Mouse (Mus musculus) MEL (cell line): ENCODE data around the gene Selenom. TPM values are rescaled to one million over a fixed set of nuclear protein-coding genes. Genes with fewer than 3 reads are reported as not detected.

ENCODE experiments used
- DNase-seq: peaks from one replicate; pipeline ENCODE4 v3.0.0; 2011; ENCODE audit warnings: low read depth, low spot score
- H3K27ac ChIP-seq: 2 replicates; pipeline ENCODE4 v1.5.1; 2012; ENCODE audit warnings: low read depth, mild to moderate bottlenecking, control low read depth, low read length, moderate library complexity; ENCODE audit not compliant: control insufficient read depth
- H3K27me3 ChIP-seq, 2 experiments: fragments of 150-350 bp in 1 of 2; sonication (generic) in 1 of 2; 2 replicates each; pipeline ENCODE4 v1.6.1; 2012; ENCODE audit warnings: low read length in 2 of 2, mild to moderate bottlenecking in 2 of 2, improper control_type of control experiment in 1 of 2, moderate library complexity in 1 of 2; ENCODE audit not compliant: insufficient read depth in 2 of 2, control insufficient read depth in 1 of 2
- H3K36me3 ChIP-seq, 2 experiments: 2 replicates each; pipeline ENCODE4 v1.6.1; 2012 to 2014; ENCODE audit warnings: low read length in 2 of 2, improper control_type of control experiment in 1 of 2, inconsistent platforms in 1 of 2, mild to moderate bottlenecking in 1 of 2; ENCODE audit not compliant: insufficient read depth in 2 of 2, control insufficient read depth in 1 of 2
- H3K4me1 ChIP-seq, 2 experiments: fragments of 150-350 bp in 1 of 2; sonication (generic) in 1 of 2; 2 replicates each; pipeline ENCODE4 v1.6.1; 2012; ENCODE audit warnings: low read length in 2 of 2, improper control_type of control experiment in 1 of 2, mild to moderate bottlenecking in 1 of 2; ENCODE audit not compliant: insufficient read depth in 2 of 2, control insufficient read depth in 1 of 2
- H3K4me3 ChIP-seq, 2 experiments: fragments of 150-350 bp in 1 of 2; sonication (generic) in 1 of 2; 2 replicates each; pipeline ENCODE4 v1.5.1; 2012; ENCODE audit warnings: low read depth in 2 of 2, low read length in 2 of 2, mild to moderate bottlenecking in 2 of 2, moderate library complexity in 2 of 2, control low read depth in 1 of 2, improper control_type of control experiment in 1 of 2; ENCODE audit not compliant: control insufficient read depth in 1 of 2, insufficient read depth in 1 of 2
- H3K79me2 ChIP-seq: 2 replicates; pipeline ENCODE4 v1.6.1; 2012; ENCODE audit warnings: mild to moderate bottlenecking, low read length, moderate library complexity; ENCODE audit not compliant: control insufficient read depth, poor library complexity, insufficient read depth
- H3K9ac ChIP-seq: 2 replicates; pipeline ENCODE4 v1.6.1; 2012; ENCODE audit warnings: low read depth, mild to moderate bottlenecking, control low read depth, low read length, moderate library complexity; ENCODE audit not compliant: control insufficient read depth, poor library complexity, severe bottlenecking
- H3K9me3 ChIP-seq: fragments of 150-350 bp; sonication (generic); replicated peaks from 2 replicates; pipeline ENCODE4 v1.6.1; 2012; ENCODE audit warnings: mild to moderate bottlenecking, low read length, improper control_type of control experiment, moderate library complexity; ENCODE audit not compliant: insufficient read depth
- EP300 ChIP-seq, 2 experiments: IDR thresholded peaks; 2 replicates each; pipeline ENCODE4 v1.6.1; 2011; ENCODE audit warnings: improper control_type of control experiment in 2 of 2, low read length in 2 of 2, low read depth in 1 of 2, mild to moderate bottlenecking in 1 of 2
- ETS1 ChIP-seq: IDR thresholded peaks from 2 replicates; pipeline ENCODE4 v1.6.1; 2012; ENCODE audit warnings: low read depth, mild to moderate bottlenecking, inconsistent platforms, low read length, improper control_type of control experiment, moderate library complexity
- GATA1 ChIP-seq: IDR thresholded peaks from 2 replicates; pipeline ENCODE4 v1.6.1; 2011; ENCODE audit warnings: low read depth, low read length, improper control_type of control experiment
- HCFC1 ChIP-seq: IDR thresholded peaks from 2 replicates; pipeline ENCODE4 v1.6.1; 2012; ENCODE audit warnings: low read depth, mild to moderate bottlenecking, inconsistent platforms, low read length, improper control_type of control experiment, moderate library complexity
- JUND ChIP-seq: IDR thresholded peaks from 2 replicates; pipeline ENCODE4 v1.6.1; 2011; ENCODE audit warnings: low read depth, mild to moderate bottlenecking, improper control_type of control experiment, low read length
- MAFK ChIP-seq: IDR thresholded peaks from 2 replicates; pipeline ENCODE4 v1.6.1; 2011; ENCODE audit warnings: low read depth, mild to moderate bottlenecking, low read length, improper control_type of control experiment, borderline replicate concordance
- MAZ ChIP-seq: IDR thresholded peaks from 2 replicates; pipeline ENCODE4 v1.6.1; 2012; ENCODE audit warnings: low read depth, mild to moderate bottlenecking, inconsistent platforms, low read length, improper control_type of control experiment
- MEF2A ChIP-seq: IDR thresholded peaks from 2 replicates; pipeline ENCODE4 v1.6.1; 2014; ENCODE audit warnings: low read depth, mild to moderate bottlenecking, inconsistent platforms, low read length, improper control_type of control experiment; ENCODE audit not compliant: poor library complexity, insufficient replicate concordance, severe bottlenecking; ENCODE audit errors: extremely low read depth
- POLR2A ChIP-seq, 2 experiments: IDR thresholded peaks; 2 replicates each; pipeline ENCODE4 v1.6.1; 2011 to 2012; ENCODE audit warnings: low read length in 2 of 2, mild to moderate bottlenecking in 2 of 2, control low read depth in 1 of 2, improper control_type of control experiment in 1 of 2, low read depth in 1 of 2, moderate library complexity in 1 of 2; ENCODE audit not compliant: control insufficient read depth in 1 of 2, insufficient read depth in 1 of 2, poor library complexity in 1 of 2
- RCOR1 ChIP-seq: IDR thresholded peaks from 2 replicates; pipeline ENCODE4 v1.6.1; 2012; ENCODE audit warnings: low read depth, mild to moderate bottlenecking, inconsistent platforms, low read length, improper control_type of control experiment
- TBP ChIP-seq: IDR thresholded peaks from 2 replicates; pipeline ENCODE4 v1.8.0; 2011; ENCODE audit warnings: low read depth, low read length, improper control_type of control experiment
- ZMIZ1 ChIP-seq: IDR thresholded peaks from 2 replicates; pipeline ENCODE4 v1.6.1; 2012; ENCODE audit warnings: low read depth, mild to moderate bottlenecking, inconsistent platforms, low read length, improper control_type of control experiment, moderate library complexity
- polyA plus RNA-seq, 2 experiments: library from polyadenylated mRNA; stranded (reverse) in 1 of 2; unstranded in 1 of 2; fragments of >175 nt in 1 of 2; fragments of >200 nt in 1 of 2; gene quantifications; 2 replicates each; pipeline versions ENCODE4 v1.2.1 to v1.2.4; 2012; ENCODE audit warnings: low replicate concordance in 2 of 2, low read depth in 1 of 2; ENCODE audit not compliant: insufficient read length in 2 of 2, insufficient read depth in 1 of 2, missing spikeins in 1 of 2
- total RNA-seq: library from RNA; depleted of rRNA; stranded (reverse); fragments of 300-350 nt; gene quantifications from 2 replicates; pipeline ENCODE4 v1.2.3, GENCODE M21; 2012

The Selenom gene
- total and polyA plus RNA-seq, 3 experiments: 29.5 to 35.4 TPM; not detected in 1

- Histone ChIP-seq H3K27me3 (no peaks in the 10 kb centered on the region; a peak in 1 of 4 replicates), H3K9me3 (no peaks in the 10 kb centered on the region), H3K36me3 (peaks cover 0 to 5% of the 10 kb centered on the region in 2 experiments; a peak in 2 of 4 replicates), H3K4me3 (peak overlapping the region; percentile 35 to 48; a peak in 3 of 4 replicates), H3K27ac (no peak overlapping the region), H3K9ac (peak overlapping the region; percentile 26), H3K79me2 (no peaks in the 10 kb centered on the region), H3K4me1 (peaks cover 0 to 17% of the 10 kb centered on the region in 2 experiments; a peak in 2 of 4 replicates)
- TF ChIP-seq POLR2A (IDR thresholded peaks at IDR 0.05; ENCODE audit: control insufficient read depth in 1 of 2, insufficient read depth in 1 of 2, low read depth in 1 of 2, low read length in 2 of 2, poor library complexity in 1 of 2) (no peak), TBP (no peak), JUND (no peak), MAFK (no peak), MAZ (no peak)
- TF ChIP-seq, all 39 proteins: peak for 0
- peak; percentile 16 for DNase-seq
Measured at GRCm38 (mm10) chr11:3503755-3504693, 10.5 kb upstream of the Selenom start.

- Histone ChIP-seq H3K27me3 (no peaks in the 10 kb centered on the region; a peak in 1 of 4 replicates), H3K79me2 (no peaks in the 10 kb centered on the region), H3K4me1 (peaks cover 12 to 32% of the 10 kb centered on the region in 2 experiments), H3K27ac (no peak overlapping the region), H3K36me3 (peaks cover 0 to 22% of the 10 kb centered on the region in 2 experiments; a peak in 2 of 4 replicates), H3K9ac (peak overlapping the region; percentile 32), H3K4me3 (peak overlapping the region; percentile 6 to 13; a peak in 1 of 4 replicates)
- peak; percentile 77 for DNase-seq
- TF ChIP-seq GATA1: 0 out of 2 replicates have a peak, but pooled peaks have one; percentile 21
- TF ChIP-seq HCFC1: 0 out of 2 replicates have a peak, but pooled peaks have one; percentile 21
- TF ChIP-seq TBP: peak; percentile 70
- TF ChIP-seq EP300 (IDR thresholded peaks at IDR 0.05; ENCODE audit: low read depth in 1 of 2, low read length in 2 of 2): peak in 1 of 2 experiments; percentile 30; a peak in 1 of 4 replicates
- peak; percentile 44; the same call in 1 of the 2 replicates for TF ChIP-seq ETS1
- TF ChIP-seq RCOR1: 0 out of 2 replicates have a peak, but pooled peaks have one; percentile 29
- TF ChIP-seq MEF2A: no peak
- TF ChIP-seq ZMIZ1: no peak
- TF ChIP-seq, all 39 proteins: peak for 6
- no peaks in the 10 kb centered on the region for H3K9me3 ChIP-seq
Measured at GRCm38 (mm10) chr11:3508226-3508625, 6.3 kb upstream of the Selenom start.
